Mouse (Mus musculus): ENCODE results near the gene Tubgcp5. TPM values are rescaled to one million over a fixed set of nuclear protein-coding genes. Genes with fewer than 3 reads are reported as not detected.
A peak's percentile ranks its signal among the peaks of the same experiment; 100 is the strongest.

Gene Tubgcp5
- total RNA-seq, 1 experiment from 2014 or later, result 35.4 TPM

GRCm38 (mm10) chr7:55846606-55847312, 52.8 kb downstream of the Tubgcp5 start:
- ATAC-seq (ENCODE audit: extremely low read depth, insufficient number of reproducible peaks, low FRiP score, poor library complexity, severe bottlenecking), result no peak

GRCm38 (mm10) chr7:55849948-55850571, 56.1 kb downstream of the Tubgcp5 start:
- no peak for ATAC-seq (ENCODE audit: extremely low read depth, insufficient number of reproducible peaks, low FRiP score, poor library complexity, severe bottlenecking)

- no peak for ATAC-seq (ENCODE audit: extremely low read depth, insufficient number of reproducible peaks, low FRiP score, poor library complexity, severe bottlenecking)
Observed at GRCm38 (mm10) chr7:55852787-55853186, 58.8 kb downstream of the Tubgcp5 start.

GRCm38 (mm10) chr7:55855597-55855996, 61.6 kb downstream of the Tubgcp5 start:
- ATAC-seq (ENCODE audit: extremely low read depth, insufficient number of reproducible peaks, low FRiP score, poor library complexity, severe bottlenecking), result peak; percentile 73

- ATAC-seq (ENCODE audit: extremely low read depth, insufficient number of reproducible peaks, low FRiP score, poor library complexity, severe bottlenecking), result no peak
Observed at GRCm38 (mm10) chr7:55856741-55857140, 62.8 kb downstream of the Tubgcp5 start.

GRCm38 (mm10) chr7:55857729-55858128, 63.8 kb downstream of the Tubgcp5 start:
- ATAC-seq (ENCODE audit: extremely low read depth, insufficient number of reproducible peaks, low FRiP score, poor library complexity, severe bottlenecking), result peak; percentile 24; the same call in 1 of the 2 replicates

- no peak for ATAC-seq (ENCODE audit: extremely low read depth, insufficient number of reproducible peaks, low FRiP score, poor library complexity, severe bottlenecking)
Observed at GRCm38 (mm10) chr7:55858836-55859517, 65.0 kb downstream of the Tubgcp5 start.

GRCm38 (mm10) chr7:55859518-55859872, 65.5 kb downstream of the Tubgcp5 start:
- ATAC-seq (ENCODE audit: extremely low read depth, insufficient number of reproducible peaks, low FRiP score, poor library complexity, severe bottlenecking), result peak; percentile 34; the same call in 1 of the 2 replicates

GRCm38 (mm10) chr7:55859956-55860355, 66.0 kb downstream of the Tubgcp5 start:
- no peak for ATAC-seq (ENCODE audit: extremely low read depth, insufficient number of reproducible peaks, low FRiP score, poor library complexity, severe bottlenecking)

- ATAC-seq (ENCODE audit: extremely low read depth, insufficient number of reproducible peaks, low FRiP score, poor library complexity, severe bottlenecking), result no peak
Observed at GRCm38 (mm10) chr7:55861175-55861574, 67.2 kb downstream of the Tubgcp5 start.

GRCm38 (mm10) chr7:55865044-55865443, 71.1 kb downstream of the Tubgcp5 start:
- ATAC-seq (ENCODE audit: extremely low read depth, insufficient number of reproducible peaks, low FRiP score, poor library complexity, severe bottlenecking), result no peak

GRCm38 (mm10) chr7:55865750-55866416, 71.9 kb downstream of the Tubgcp5 start:
- no peak for ATAC-seq (ENCODE audit: extremely low read depth, insufficient number of reproducible peaks, low FRiP score, poor library complexity, severe bottlenecking)

GRCm38 (mm10) chr7:55868247-55868646, 74.3 kb downstream of the Tubgcp5 start:
- peak; percentile 63 for ATAC-seq (ENCODE audit: extremely low read depth, insufficient number of reproducible peaks, low FRiP score, poor library complexity, severe bottlenecking)

GRCm38 (mm10) chr7:55869220-55869619, 75.3 kb downstream of the Tubgcp5 start:
- ATAC-seq (ENCODE audit: extremely low read depth, insufficient number of reproducible peaks, low FRiP score, poor library complexity, severe bottlenecking), result no peak

GRCm38 (mm10) chr7:55870340-55871020, 76.5 kb downstream of the Tubgcp5 start:
- no peak for ATAC-seq (ENCODE audit: extremely low read depth, insufficient number of reproducible peaks, low FRiP score, poor library complexity, severe bottlenecking)

GRCm38 (mm10) chr7:55871476-55871875, 77.5 kb downstream of the Tubgcp5 start:
- no peak for ATAC-seq (ENCODE audit: extremely low read depth, insufficient number of reproducible peaks, low FRiP score, poor library complexity, severe bottlenecking)

GRCm38 (mm10) chr7:55874703-55875102, 80.7 kb downstream of the Tubgcp5 start:
- no peak for ATAC-seq (ENCODE audit: extremely low read depth, insufficient number of reproducible peaks, low FRiP score, poor library complexity, severe bottlenecking)

- ATAC-seq (ENCODE audit: extremely low read depth, insufficient number of reproducible peaks, low FRiP score, poor library complexity, severe bottlenecking), result no peak
Observed at GRCm38 (mm10) chr7:55877721-55878120, 83.8 kb downstream of the Tubgcp5 start.

GRCm38 (mm10) chr7:55880882-55881281, 86.9 kb downstream of the Tubgcp5 start:
- no peak for ATAC-seq (ENCODE audit: extremely low read depth, insufficient number of reproducible peaks, low FRiP score, poor library complexity, severe bottlenecking)
